Mouse (Mus musculus): ENCODE results near the gene Gm17018. TPM values are rescaled to one million over a fixed set of nuclear protein-coding genes. Genes with fewer than 3 reads are reported as not detected.

Gm17018 gene
- total RNA-seq, 2 experiments from 2014 or later, result 34.9 to 41.2 TPM

GRCm38 (mm10) chr19:45618184-45618583 lies 57.8 kb downstream of the Gm17018 start:
- intact Hi-C loops (cut with DNase I), result no loop called here
- no peak for DNase-seq

- intact Hi-C loops (cut with DNase I), result no loop called here
- no peak for DNase-seq
These were observed 59.5 kb downstream of the Gm17018 start for GRCm38 (mm10) chr19:45619744-45620501.

GRCm38 (mm10) chr19:45621061-45621460 lies 60.6 kb downstream of the Gm17018 start:
- DNase-seq, result no peak
- intact Hi-C loops (cut with DNase I), result no loop called here

- intact Hi-C loops (cut with DNase I), result no loop called here
- no peak for DNase-seq
These were observed 61.7 kb downstream of the Gm17018 start for GRCm38 (mm10) chr19:45622144-45622543.

GRCm38 (mm10) chr19:45623710-45624109 lies 63.3 kb downstream of the Gm17018 start:
- intact Hi-C loops (cut with DNase I), result no loop called here
- DNase-seq, result no peak

- intact Hi-C loops (cut with DNase I), result no loop called here
- DNase-seq, result no peak
These were observed 66.6 kb downstream of the Gm17018 start for GRCm38 (mm10) chr19:45627036-45627435.

- intact Hi-C loops (cut with DNase I), result no loop called here
These were observed 68.2 kb downstream of the Gm17018 start for GRCm38 (mm10) chr19:45628649-45629048.

GRCm38 (mm10) chr19:45629219-45629618 lies 68.8 kb downstream of the Gm17018 start:
- intact Hi-C loops (cut with DNase I), result no loop called here
- no peak for DNase-seq

More at GRCm38 (mm10) chr19:45628649-45629048, 68.2 kb downstream of the Gm17018 start:
- no peak for DNase-seq

Other genes with a start within 250 kb of the Gm17018 start
- gene Btrc, start 196.9 kb upstream of the Gm17018 start, total RNA-seq (2021), result 10 to 100 TPM; 74.0 to 80.0 TPM
- gene Poll, start 84 bp upstream of the Gm17018 start, total RNA-seq (2021), result 1 to 10 TPM; 5.5 to 6.6 TPM
- gene Fbxw4, start 99.7 kb downstream of the Gm17018 start, total RNA-seq (2021), result 10 to 100 TPM; 31.0 to 37.3 TPM
- not detected for gene Fgf8, start 182.3 kb downstream of the Gm17018 start, total RNA-seq (2021)
- 10 to 100 TPM; 26.3 to 31.6 TPM for gene Npm3, start 189.0 kb downstream of the Gm17018 start, total RNA-seq (2021)
- gene Mgea5, start 223.2 kb downstream of the Gm17018 start, total RNA-seq (2021), result 100 to 1,000 TPM; 207 to 210 TPM